Mouse (Mus musculus): ENCODE results near the gene 1700034J05Rik.

GRCm38 (mm10) chr6:146967836-146968235 is 13.6 kb upstream of the 1700034J05Rik start:
- TF ChIP-seq GATA1 (IDR thresholded peaks at IDR 0.05; ENCODE audit: borderline replicate concordance, low read length) (no peak), FLI1 (IDR thresholded peaks at IDR 0.05; ENCODE audit: low read length) (no peak)

Measured in megakaryocyte, embryonic 14.5 days (primary cell).